Mouse (Mus musculus): ENCODE measurements at regions not wholly inside any gene's neighbourhood (a gene's known extent, or its start where the extent isn't known, plus 50 kb on each side); places are given as distances from the start of the nearest gene placed in this dataset.

DNA sequence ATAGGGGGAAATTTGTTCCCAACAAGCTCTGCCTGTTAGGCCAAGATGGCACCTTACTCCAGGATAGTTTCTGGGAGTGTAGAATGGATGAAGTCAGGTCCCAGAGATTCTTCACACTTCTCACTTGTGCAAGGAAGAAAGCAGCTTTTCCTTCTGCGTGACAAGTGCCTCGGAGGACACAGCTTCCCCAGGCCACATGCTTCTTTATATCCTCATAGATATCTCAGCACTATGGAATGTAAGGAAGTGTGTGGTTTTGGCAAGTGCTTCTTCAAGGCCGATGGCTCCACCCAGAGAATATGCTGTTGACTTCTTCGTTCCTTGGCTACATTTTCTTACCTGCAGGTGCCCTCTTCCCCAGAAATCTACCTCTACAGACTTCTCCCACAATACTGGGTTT is 51.9 kb upstream of the Il17a start:
- Histone ChIP-seq H3K27me3 (ENCODE audit: control insufficient read depth, insufficient read depth, low read length) (no peaks in the 10 kb centered on the region), H3K36me3 (ENCODE audit: control insufficient read depth, insufficient read depth, low read length) (no peaks in the 10 kb centered on the region), H3K4me3 (ENCODE audit: low read depth, low read length) (no peak overlapping the region), H3K27ac (ENCODE audit: low read depth, low read length) (no peak overlapping the region), H3K9me3 (ENCODE audit: control insufficient read depth, low read length) (no peaks in the 10 kb centered on the region), H3K4me2 (ENCODE audit: low read depth, low read length) (no peak overlapping the region), H3K9ac (replicated peaks; ENCODE audit: low read depth, low read length) (no peak overlapping the region), H3K4me1 (ENCODE audit: control insufficient read depth, insufficient read depth, low read length) (no peaks in the 10 kb centered on the region)
- no peak for ATAC-seq (ENCODE audit: low read depth)
- 95% methylated on average over 4 of the region's 4 CpGs for WGBS

DNA sequence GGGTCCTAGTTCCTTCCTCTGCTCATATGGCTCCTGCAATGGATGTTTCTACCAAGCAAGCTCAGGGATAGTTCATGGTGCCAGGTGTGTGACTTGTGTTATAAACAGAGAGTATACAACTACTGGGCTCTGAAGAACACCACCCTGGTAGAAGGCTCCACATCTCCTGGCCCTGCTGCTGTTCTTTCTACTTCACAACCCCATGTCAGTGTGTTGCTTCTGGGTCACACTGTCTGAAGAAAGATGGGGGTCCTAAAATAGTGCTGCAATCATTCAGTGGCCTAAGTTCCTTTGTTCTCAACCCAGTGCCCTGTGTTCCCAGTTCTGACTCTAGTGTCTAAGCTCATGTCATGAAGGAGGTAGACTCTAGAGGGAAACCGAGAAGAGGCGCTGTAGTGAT is 51.4 kb upstream of the Il17a start:
- no peak overlapping the region for H3K4me2 ChIP-seq (ENCODE audit: low read depth, low read length)
- ATAC-seq (ENCODE audit: low read depth): no peak
- H3K4me3 ChIP-seq (ENCODE audit: low read depth, low read length): no peak overlapping the region
- no peak overlapping the region for H3K9ac ChIP-seq (replicated peaks; ENCODE audit: low read depth, low read length)
- H3K4me1 ChIP-seq (ENCODE audit: control insufficient read depth, insufficient read depth, low read length): no peaks in the 10 kb centered on the region
- WGBS: 90% methylated on average over 2 of the region's 2 CpGs
- H3K36me3 ChIP-seq (ENCODE audit: control insufficient read depth, insufficient read depth, low read length): no peaks in the 10 kb centered on the region
- H3K27me3 ChIP-seq (ENCODE audit: control insufficient read depth, insufficient read depth, low read length): no peaks in the 10 kb centered on the region
- H3K9me3 ChIP-seq (ENCODE audit: control insufficient read depth, low read length): no peaks in the 10 kb centered on the region
- H3K27ac ChIP-seq (ENCODE audit: low read depth, low read length): no peak overlapping the region

DNA sequence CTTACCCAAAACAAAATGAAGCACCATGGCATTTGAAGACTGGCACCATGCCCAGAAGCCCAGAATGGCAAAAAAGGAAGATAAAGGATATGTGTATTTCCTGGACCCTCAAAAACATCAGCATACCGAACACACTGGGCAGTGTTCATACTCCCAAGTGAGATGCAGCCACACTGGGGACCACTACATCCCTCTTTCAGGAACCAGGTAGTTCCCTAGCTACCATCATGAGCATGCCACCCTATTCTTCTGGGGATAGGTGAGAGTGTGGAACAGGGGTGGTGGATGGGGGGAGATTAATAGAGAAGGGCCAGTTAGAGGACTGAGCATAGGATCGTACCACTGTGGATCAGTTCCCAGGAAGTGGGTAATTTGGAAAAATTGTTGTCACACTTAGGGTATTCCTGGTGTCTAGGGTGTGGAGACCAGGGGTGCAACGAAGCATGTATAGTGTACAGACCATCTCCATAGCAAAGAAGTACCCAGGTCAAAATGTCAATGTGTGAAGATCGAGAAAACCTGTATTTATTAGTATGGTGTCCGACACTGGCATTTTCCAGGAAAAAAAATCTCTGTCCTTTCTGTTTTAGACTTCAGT is 50.9 kb upstream of the Il17a start:
- Histone ChIP-seq H3K9ac (replicated peaks; ENCODE audit: low read depth, low read length) (no peak overlapping the region), H3K27ac (ENCODE audit: low read depth, low read length) (no peak overlapping the region), H3K36me3 (ENCODE audit: control insufficient read depth, insufficient read depth, low read length) (no peaks in the 10 kb centered on the region), H3K27me3 (ENCODE audit: control insufficient read depth, insufficient read depth, low read length) (no peaks in the 10 kb centered on the region), H3K9me3 (ENCODE audit: control insufficient read depth, low read length) (no peaks in the 10 kb centered on the region), H3K4me2 (ENCODE audit: low read depth, low read length) (no peak overlapping the region), H3K4me3 (ENCODE audit: low read depth, low read length) (no peak overlapping the region), H3K4me1 (ENCODE audit: control insufficient read depth, insufficient read depth, low read length) (no peaks in the 10 kb centered on the region)
- WGBS: 90% methylated on average over 5 of the region's 5 CpGs
- ATAC-seq (ENCODE audit: low read depth): no peak

DNA sequence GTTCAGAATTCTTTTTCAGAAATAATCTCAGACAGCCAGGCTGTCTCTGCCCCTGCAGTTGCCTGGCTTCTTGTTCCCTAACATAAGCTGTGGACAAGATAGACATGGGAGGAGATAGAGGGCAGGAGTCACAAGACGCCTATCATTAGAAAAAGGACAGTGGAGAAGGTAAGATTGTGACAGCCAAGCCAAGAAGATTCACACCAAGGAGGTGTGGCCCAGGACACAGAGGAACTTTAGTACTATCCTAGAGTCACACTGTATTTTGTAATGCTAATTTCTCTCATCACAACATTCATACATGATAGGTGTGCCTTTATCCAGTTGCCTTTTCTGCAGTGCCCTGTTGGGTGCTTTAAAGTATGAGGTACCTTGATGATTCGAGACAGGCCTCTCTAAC is 50.2 kb upstream of the Il17a start:
- no peak overlapping the region for H3K4me2 ChIP-seq (ENCODE audit: low read depth, low read length)
- H3K36me3 ChIP-seq (ENCODE audit: control insufficient read depth, insufficient read depth, low read length): no peaks in the 10 kb centered on the region
- no peak overlapping the region for H3K9ac ChIP-seq (replicated peaks; ENCODE audit: low read depth, low read length)
- ATAC-seq (ENCODE audit: low read depth): no peak
- no peaks in the 10 kb centered on the region for H3K4me1 ChIP-seq (ENCODE audit: control insufficient read depth, insufficient read depth, low read length)
- no peaks in the 10 kb centered on the region for H3K9me3 ChIP-seq (ENCODE audit: control insufficient read depth, low read length)
- H3K27me3 ChIP-seq (ENCODE audit: control insufficient read depth, insufficient read depth, low read length): no peaks in the 10 kb centered on the region
- no peak overlapping the region for H3K27ac ChIP-seq (ENCODE audit: low read depth, low read length)
- 85% methylated on average over 2 of the region's 2 CpGs for WGBS
- no peak overlapping the region for H3K4me3 ChIP-seq (ENCODE audit: low read depth, low read length)

MicroRNA genes in the stretch of these regions (microRNA counts, 519-probe panel; counts per million panel counts)
- microRNA mmu-miR-206: 2,598 counts per million, percentile 13 among the panel's probes with 10 or more counts

Small RNA genes lying in the stretch of these regions (microRNA-seq; reads per million reads assigned to microRNA genes)
- 53.8 reads per million, percentile 36 among the genes with 10 or more reads in this experiment for gene Mir206

Data from neural tube, embryonic 14.5 days (tissue).